Mouse (Mus musculus): ENCODE results near the gene Dennd1a.
A peak's percentile ranks its signal among the peaks of the same experiment; 100 is the strongest.

Gene Dennd1a

GRCm38 (mm10) chr2:37855226-37855625 lies 432.0 kb downstream of the Dennd1a start:
- no peak for DNase-seq

- DNase-seq = no peak
These were observed 433.2 kb downstream of the Dennd1a start for GRCm38 (mm10) chr2:37853878-37854435.

GRCm38 (mm10) chr2:37850626-37851025 lies 436.6 kb downstream of the Dennd1a start:
- DNase-seq = no peak

GRCm38 (mm10) chr2:37849357-37849756 lies 437.8 kb downstream of the Dennd1a start:
- no peak for DNase-seq

GRCm38 (mm10) chr2:37842719-37843118 lies 444.5 kb downstream of the Dennd1a start:
- DNase-seq = no peak

GRCm38 (mm10) chr2:37842151-37842569 lies 445.0 kb downstream of the Dennd1a start:
- no peak for DNase-seq

GRCm38 (mm10) chr2:37839922-37840321 lies 447.3 kb downstream of the Dennd1a start:
- no peak for DNase-seq

- DNase-seq = no peak
These were observed 448.8 kb downstream of the Dennd1a start for GRCm38 (mm10) chr2:37838202-37838984.

- no peak for DNase-seq
These were observed 449.6 kb downstream of the Dennd1a start for GRCm38 (mm10) chr2:37837542-37837941.

- DNase-seq = no peak
These were observed 450.3 kb downstream of the Dennd1a start for GRCm38 (mm10) chr2:37836926-37837325.

- DNase-seq = no peak
These were observed 454.9 kb downstream of the Dennd1a start for GRCm38 (mm10) chr2:37832253-37832652.

- no peak for DNase-seq
These were observed 457.4 kb downstream of the Dennd1a start for GRCm38 (mm10) chr2:37829758-37830275.

- peak; percentile 58 for DNase-seq
These were observed 463.4 kb downstream of the Dennd1a start for GRCm38 (mm10) chr2:37823826-37824225.

- no peak for DNase-seq
These were observed 465.1 kb downstream of the Dennd1a start for GRCm38 (mm10) chr2:37822122-37822521.

- no peak for DNase-seq
These were observed 467.6 kb downstream of the Dennd1a start for GRCm38 (mm10) chr2:37819526-37820152.

- DNase-seq = no peak
These were observed 468.2 kb downstream of the Dennd1a start for GRCm38 (mm10) chr2:37818761-37819525.

- peak; percentile 89 for DNase-seq
These were observed 471.5 kb downstream of the Dennd1a start for GRCm38 (mm10) chr2:37815676-37816075.

GRCm38 (mm10) chr2:37814820-37815361 lies 472.3 kb downstream of the Dennd1a start:
- no peak for DNase-seq

GRCm38 (mm10) chr2:37812401-37812800 lies 474.8 kb downstream of the Dennd1a start:
- DNase-seq = no peak

- DNase-seq = peak; percentile 61
These were observed 475.5 kb downstream of the Dennd1a start for GRCm38 (mm10) chr2:37811682-37812081.

GRCm38 (mm10) chr2:37802610-37803212 lies 484.5 kb downstream of the Dennd1a start:
- DNase-seq = peak; percentile 85

GRCm38 (mm10) chr2:37801687-37802086 lies 485.5 kb downstream of the Dennd1a start:
- DNase-seq = no peak
